Mouse (Mus musculus) liver, postnatal 0 days (tissue): Measurements from ENCODE around the gene Rims1. TPM values are rescaled to one million over a fixed set of nuclear protein-coding genes. Genes with fewer than 3 reads are reported as not detected.
A peak's percentile ranks its signal among the peaks of the same experiment; 100 is the strongest.

ENCODE experiments used
- ATAC-seq: fragments of 200-750 bp; cut with Nextera tagmentation; 2 replicates; pipeline ENCODE4 v1.8.0; 2017; ENCODE audit warnings: mild to moderate bottlenecking, moderate library complexity
- DNase-seq: peaks from one replicate; pipeline ENCODE4 v3.0.0-alpha.2; 2016
- H3K27ac ChIP-seq: fragments of 300-500 bp; sonication (generic); 2 replicates; pipeline ENCODE4 v1.5.1; 2014; ENCODE audit warnings: antibody characterized with exemption, moderate library complexity, mild to moderate bottlenecking, low read depth
- H3K27me3 ChIP-seq: fragments of 300-500 bp; sonication (generic); 2 replicates; pipeline ENCODE4 v1.6.1; 2014; ENCODE audit warnings: low read length, control low read depth, mixed read lengths; ENCODE audit not compliant: insufficient read depth
- H3K36me3 ChIP-seq: fragments of 300-500 bp; sonication (generic); replicated peaks from 2 replicates; pipeline ENCODE4 v1.6.1; 2014; ENCODE audit warnings: mild to moderate bottlenecking, control low read depth, low read length, moderate library complexity, mixed read lengths; ENCODE audit not compliant: insufficient read depth
- H3K4me1 ChIP-seq: fragments of 300-500 bp; sonication (generic); 2 replicates; pipeline ENCODE4 v1.6.1; 2014; ENCODE audit warnings: antibody characterized with exemption, mild to moderate bottlenecking, control low read depth; ENCODE audit not compliant: insufficient read depth
- H3K4me2 ChIP-seq: fragments of 300-500 bp; sonication (generic); 2 replicates; pipeline ENCODE4 v1.6.1; 2014; ENCODE audit warnings: low read depth, mild to moderate bottlenecking, low read length, moderate library complexity, mixed read lengths
- H3K4me3 ChIP-seq: fragments of 300-500 bp; sonication (generic); 2 replicates; pipeline ENCODE4 v1.5.1; 2014; ENCODE audit warnings: low read depth, low read length
- H3K9ac ChIP-seq: fragments of 300-500 bp; sonication (generic); replicated peaks from 2 replicates; pipeline ENCODE4 v1.6.1; 2014; ENCODE audit warnings: mild to moderate bottlenecking, moderate library complexity
- H3K9me3 ChIP-seq: fragments of 300-500 bp; sonication (generic); 2 replicates; pipeline ENCODE4 v1.6.1; 2016; ENCODE audit warnings: mild to moderate bottlenecking, control low read depth, low read length, mixed read lengths
- CTCF ChIP-seq: sonication (generic); IDR thresholded peaks from 2 replicates; pipeline ENCODE4 v1.5.1; 2016; ENCODE audit warnings: antibody characterized with exemption, low read depth
- EP300 ChIP-seq: IDR thresholded peaks from 2 replicates; pipeline ENCODE4 v1.6.1; 2016; ENCODE audit warnings: antibody characterized with exemption, low read depth, mild to moderate bottlenecking
- WGBS: fragments of 180-500 bp; shearing (Covaris S2); extraction: QIAGEN DNeasy Blood & Tissue Kit; methylation state at CpG from one replicate; pipeline ENCODE4 v1.1.7; 2014; ENCODE audit not compliant: insufficient replicate concordance; 5-methylcytosine and 5-hydroxymethylcytosine counted together
- polyA plus RNA-seq: library from polyadenylated mRNA; unstranded; fragments of >200 nt; fragmentation: Nextera tagmentation; extraction: Ambion mirVana; gene quantifications from 2 replicates; pipeline ENCODE4 v1.2.1, GENCODE M21; 2015

Gene Rims1
- polyA plus RNA-seq, 1 experiment from 2014 or later = not detected

GRCm38 (mm10) chr1:22615601-22616000 is 190.2 kb downstream of the Rims1 start:
- no peaks in the 10 kb centered on the region for H3K36me3 ChIP-seq
- no peaks in the 10 kb centered on the region for H3K27me3 ChIP-seq
- ATAC-seq (no peak), DNase-seq (no peak)
- TF ChIP-seq CTCF = no peak
- no peak for TF ChIP-seq EP300
- H3K4me2 ChIP-seq = no peak overlapping the region
- no peak overlapping the region for H3K4me3 ChIP-seq
- H3K9me3 ChIP-seq = peaks cover 3% of the 10 kb centered on the region
- no peak overlapping the region for H3K27ac ChIP-seq
- H3K9ac ChIP-seq = no peak overlapping the region
- 68% methylated on average over 4 of the region's 4 CpGs for WGBS
- H3K4me1 ChIP-seq = no peaks in the 10 kb centered on the region

GRCm38 (mm10) chr1:22613609-22614008 is 192.2 kb downstream of the Rims1 start:
- no peaks in the 10 kb centered on the region for H3K4me1 ChIP-seq
- H3K36me3 ChIP-seq = no peaks in the 10 kb centered on the region
- no peak overlapping the region for H3K27ac ChIP-seq
- no peak overlapping the region for H3K9ac ChIP-seq
- WGBS = 64% methylated on average over 3 of the region's 3 CpGs
- no peak overlapping the region for H3K4me3 ChIP-seq
- H3K9me3 ChIP-seq = peaks cover 3% of the 10 kb centered on the region
- no peak overlapping the region for H3K4me2 ChIP-seq
- no peak for ATAC-seq
- DNase-seq = no peak
- TF ChIP-seq CTCF = no peak
- no peak for TF ChIP-seq EP300
- no peaks in the 10 kb centered on the region for H3K27me3 ChIP-seq

GRCm38 (mm10) chr1:22604329-22605044 is 201.3 kb downstream of the Rims1 start:
- 71% methylated on average over 18 of the region's 18 CpGs for WGBS
- Histone ChIP-seq H3K4me3 (no peak overlapping the region), H3K9ac (no peak overlapping the region), H3K9me3 (no peaks in the 10 kb centered on the region), H3K27ac (no peak overlapping the region), H3K27me3 (no peaks in the 10 kb centered on the region), H3K36me3 (no peaks in the 10 kb centered on the region), H3K4me1 (no peaks in the 10 kb centered on the region), H3K4me2 (no peak overlapping the region)
- ATAC-seq = no peak
- TF ChIP-seq CTCF (peak; percentile 33), EP300 (no peak)
- no peak for DNase-seq

- no peak overlapping the region for H3K9ac ChIP-seq
- TF ChIP-seq CTCF = no peak
- TF ChIP-seq EP300 = no peak
- no peak for DNase-seq
Measured at GRCm38 (mm10) chr1:22596197-22596596, 209.6 kb downstream of the Rims1 start.

GRCm38 (mm10) chr1:22594841-22595240 is 211.0 kb downstream of the Rims1 start:
- H3K4me2 ChIP-seq = no peak overlapping the region
- no peaks in the 10 kb centered on the region for H3K9me3 ChIP-seq
- H3K4me3 ChIP-seq = no peak overlapping the region
- no peaks in the 10 kb centered on the region for H3K27me3 ChIP-seq
- no peaks in the 10 kb centered on the region for H3K4me1 ChIP-seq
- TF ChIP-seq EP300 (no peak), CTCF (no peak)
- no peak overlapping the region for H3K27ac ChIP-seq
- no peak for ATAC-seq
- DNase-seq = no peak
- H3K9ac ChIP-seq = no peak overlapping the region
- no peaks in the 10 kb centered on the region for H3K36me3 ChIP-seq

More at GRCm38 (mm10) chr1:22596197-22596596, 209.6 kb downstream of the Rims1 start:
- Histone ChIP-seq H3K4me2 (no peak overlapping the region), H3K27me3 (no peaks in the 10 kb centered on the region), H3K36me3 (no peaks in the 10 kb centered on the region), H3K9me3 (no peaks in the 10 kb centered on the region), H3K4me3 (no peak overlapping the region), H3K27ac (no peak overlapping the region), H3K4me1 (no peaks in the 10 kb centered on the region)
- no peak for ATAC-seq
- WGBS = 75% methylated on average over 12 of the region's 12 CpGs

- ATAC-seq (peak; percentile 83), DNase-seq (peak; percentile 40)
- no peak overlapping the region for H3K4me3 ChIP-seq
- 50% methylated on average over 7 of the region's 7 CpGs for WGBS
- no peak overlapping the region for H3K4me2 ChIP-seq
- no peaks in the 10 kb centered on the region for H3K36me3 ChIP-seq
- no peak for TF ChIP-seq CTCF
- TF ChIP-seq EP300 = peak; percentile 28; the same call in 1 of the 2 replicates
- H3K9me3 ChIP-seq = no peaks in the 10 kb centered on the region
- no peak overlapping the region for H3K27ac ChIP-seq
- H3K9ac ChIP-seq = no peak overlapping the region
- no peaks in the 10 kb centered on the region for H3K27me3 ChIP-seq
- H3K4me1 ChIP-seq = no peaks in the 10 kb centered on the region
Measured at GRCm38 (mm10) chr1:22587859-22588383, 217.9 kb downstream of the Rims1 start.

GRCm38 (mm10) chr1:22585560-22585959 is 220.2 kb downstream of the Rims1 start:
- H3K27me3 ChIP-seq = no peaks in the 10 kb centered on the region
- H3K4me2 ChIP-seq = no peak overlapping the region
- no peak overlapping the region for H3K4me3 ChIP-seq
- no peaks in the 10 kb centered on the region for H3K9me3 ChIP-seq
- no peaks in the 10 kb centered on the region for H3K36me3 ChIP-seq
- 71% methylated on average over 3 of the region's 3 CpGs for WGBS
- H3K9ac ChIP-seq = no peak overlapping the region
- ATAC-seq = no peak
- no peak for TF ChIP-seq EP300
- TF ChIP-seq CTCF = no peak
- no peaks in the 10 kb centered on the region for H3K4me1 ChIP-seq
- no peak for DNase-seq
- H3K27ac ChIP-seq = no peak overlapping the region
